Mouse (Mus musculus) liver, embryonic 12.5 days (tissue): ENCODE measurements around the gene Btbd9. TPM values are rescaled to one million over a fixed set of nuclear protein-coding genes. Genes with fewer than 3 reads are reported as not detected.
A peak's percentile ranks its signal among the peaks of the same experiment; 100 is the strongest.

ENCODE experiments used
- ATAC-seq: fragments of 200-750 bp; cut with Nextera tagmentation; 2 replicates; pipeline ENCODE4 v1.8.0; 2017; ENCODE audit warnings: moderate number of reproducible peaks, mild to moderate bottlenecking, moderate library complexity
- H3K27ac ChIP-seq: fragments of 300-500 bp; sonication (generic); 2 replicates; pipeline ENCODE4 v1.5.1; 2016; ENCODE audit warnings: mild to moderate bottlenecking
- H3K27me3 ChIP-seq: fragments of 300-500 bp; sonication (generic); replicated peaks from 2 replicates; pipeline ENCODE4 v1.6.1; 2016; ENCODE audit warnings: mild to moderate bottlenecking, moderate library complexity
- H3K36me3 ChIP-seq: fragments of 300-500 bp; sonication (generic); 2 replicates; pipeline ENCODE4 v1.6.1; 2016; ENCODE audit warnings: mild to moderate bottlenecking, moderate library complexity
- H3K4me1 ChIP-seq: fragments of 300-500 bp; sonication (generic); 2 replicates; pipeline ENCODE4 v1.6.1; 2016
- H3K4me2 ChIP-seq: fragments of 300-500 bp; sonication (generic); 2 replicates; pipeline ENCODE4 v1.6.1; 2016; ENCODE audit warnings: mild to moderate bottlenecking, moderate library complexity
- H3K4me3 ChIP-seq: fragments of 300-500 bp; sonication (generic); 2 replicates; pipeline ENCODE4 v1.5.1; 2016; ENCODE audit warnings: mild to moderate bottlenecking, moderate library complexity
- H3K9ac ChIP-seq: fragments of 300-500 bp; sonication (generic); 2 replicates; pipeline ENCODE4 v1.6.1; 2016; ENCODE audit warnings: mild to moderate bottlenecking, moderate library complexity
- H3K9me3 ChIP-seq: fragments of 300-500 bp; sonication (generic); replicated peaks from 2 replicates; pipeline ENCODE4 v1.6.1; 2016; ENCODE audit warnings: mild to moderate bottlenecking, moderate library complexity
- WGBS: fragments of 180-500 bp; shearing (Covaris S2); methylation state at CpG from one replicate; pipeline ENCODE4 v1.1.7; 2016; ENCODE audit not compliant: insufficient replicate concordance; 5-methylcytosine and 5-hydroxymethylcytosine counted together
- polyA plus RNA-seq: library from polyadenylated mRNA; unstranded; fragments of >200 nt; fragmentation: Nextera tagmentation; extraction: Ambion mirVana; gene quantifications from 2 replicates; pipeline ENCODE4 v1.2.1, GENCODE M21; 2016

Gene Btbd9
- polyA plus RNA-seq, 1 experiment from 2014 or later = 21.6 TPM

DNA sequence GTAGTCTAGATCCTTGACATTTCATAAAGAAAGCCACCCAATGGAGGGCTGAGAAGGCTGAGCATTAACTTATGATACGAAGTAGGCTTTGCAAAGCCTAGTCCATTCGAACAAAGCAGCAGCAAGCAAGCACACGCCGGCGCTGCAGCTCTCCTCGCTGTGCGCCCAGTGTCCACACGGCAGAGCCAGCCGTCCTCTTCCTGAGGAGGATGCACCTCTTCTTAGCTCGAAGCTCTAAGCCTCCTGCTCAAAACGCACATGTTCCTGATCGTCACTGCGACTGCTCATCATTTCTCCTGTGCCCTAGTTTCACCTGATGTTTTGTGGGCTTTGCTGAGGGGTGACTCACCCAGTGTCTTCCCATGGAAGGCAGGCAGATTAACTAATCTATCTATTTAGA is 268.0 kb downstream of the Btbd9 start:
- Histone ChIP-seq H3K27ac (no peak overlapping the region), H3K4me2 (no peak overlapping the region), H3K27me3 (no peaks in the 10 kb centered on the region), H3K9ac (no peak overlapping the region), H3K9me3 (no peaks in the 10 kb centered on the region), H3K4me1 (no peaks in the 10 kb centered on the region), H3K36me3 (no peaks in the 10 kb centered on the region), H3K4me3 (no peak overlapping the region)
- no peak for ATAC-seq
- 78% methylated on average over 13 of the region's 13 CpGs for WGBS

DNA sequence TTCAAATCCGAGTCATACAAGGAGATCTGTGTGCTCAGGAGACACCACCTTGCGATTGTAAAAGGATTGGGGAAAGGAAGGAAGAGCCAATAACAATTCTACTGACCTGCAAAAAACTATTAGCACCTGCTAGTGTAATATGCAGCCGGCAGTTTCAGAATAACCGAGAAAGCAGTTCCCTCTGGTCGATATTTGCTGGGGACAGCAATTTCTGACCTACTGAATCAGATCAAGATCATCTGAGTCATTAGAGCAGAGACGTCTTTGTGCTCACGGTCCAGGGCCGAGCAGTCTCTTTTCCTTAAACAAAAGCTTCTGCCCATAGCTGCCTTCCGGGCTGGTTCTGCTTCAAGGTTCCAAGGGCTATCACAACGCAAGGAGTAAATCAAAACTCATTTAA is 269.1 kb downstream of the Btbd9 start:
- Histone ChIP-seq H3K9ac (no peak overlapping the region), H3K9me3 (no peaks in the 10 kb centered on the region), H3K27ac (no peak overlapping the region), H3K4me1 (no peaks in the 10 kb centered on the region), H3K4me2 (no peak overlapping the region), H3K36me3 (no peaks in the 10 kb centered on the region), H3K27me3 (no peaks in the 10 kb centered on the region), H3K4me3 (no peak overlapping the region)
- ATAC-seq = no peak
- 67% methylated on average over 10 of the region's 10 CpGs for WGBS

DNA sequence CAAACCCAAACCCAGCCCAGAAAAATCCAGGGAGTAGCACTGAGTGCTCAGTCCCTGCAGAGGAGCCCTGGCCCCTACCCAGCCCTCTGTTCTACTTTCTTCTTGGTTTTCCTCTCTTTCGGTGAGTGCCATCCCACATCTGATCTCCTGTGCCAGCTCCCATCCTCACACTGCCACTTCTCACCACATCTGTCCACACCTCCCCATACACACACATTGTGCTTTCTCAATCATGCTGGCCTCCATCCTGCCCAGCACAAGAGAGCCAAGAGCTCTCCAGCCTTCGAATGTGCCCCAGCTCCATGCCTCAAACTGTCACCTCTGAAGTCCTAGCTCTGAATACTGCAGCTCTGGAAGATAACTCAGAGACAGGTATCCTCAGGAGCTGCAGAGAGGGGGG is 271.5 kb downstream of the Btbd9 start:
- H3K36me3 ChIP-seq = no peaks in the 10 kb centered on the region
- no peak overlapping the region for H3K27ac ChIP-seq
- no peaks in the 10 kb centered on the region for H3K9me3 ChIP-seq
- H3K27me3 ChIP-seq = no peaks in the 10 kb centered on the region
- no peak overlapping the region for H3K4me2 ChIP-seq
- no peak for ATAC-seq
- no peak overlapping the region for H3K9ac ChIP-seq
- H3K4me1 ChIP-seq = no peaks in the 10 kb centered on the region
- H3K4me3 ChIP-seq = no peak overlapping the region
- 57% methylated on average over 2 of the region's 2 CpGs for WGBS

DNA sequence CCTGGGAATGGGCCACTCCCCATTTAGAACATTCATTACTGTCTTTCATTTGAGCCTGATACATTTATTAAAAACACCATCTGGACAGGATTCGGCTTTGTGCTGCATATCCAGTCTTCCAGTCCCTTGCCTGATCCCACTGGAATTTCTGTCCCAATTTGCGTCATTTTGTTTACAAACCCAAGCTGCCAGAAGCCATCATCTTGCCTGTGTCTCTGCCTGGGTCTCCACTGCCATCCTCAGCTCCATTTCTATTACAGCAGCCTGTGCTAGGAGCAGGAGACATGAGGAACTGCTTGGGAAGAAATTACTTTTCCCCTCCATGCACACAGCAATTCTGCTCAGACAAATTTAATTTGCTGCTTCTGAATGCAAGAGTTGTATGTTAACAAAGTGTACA is 274.9 kb downstream of the Btbd9 start:
- Histone ChIP-seq H3K9ac (no peak overlapping the region), H3K4me2 (no peak overlapping the region), H3K36me3 (0 out of 2 replicates have a peak, but pooled peaks cover 11% of the 10 kb centered on the region), H3K9me3 (no peaks in the 10 kb centered on the region), H3K4me1 (no peaks in the 10 kb centered on the region), H3K27me3 (no peaks in the 10 kb centered on the region), H3K27ac (no peak overlapping the region), H3K4me3 (no peak overlapping the region)
- no peak for ATAC-seq
- 77% methylated on average over 2 of the region's 2 CpGs for WGBS

DNA sequence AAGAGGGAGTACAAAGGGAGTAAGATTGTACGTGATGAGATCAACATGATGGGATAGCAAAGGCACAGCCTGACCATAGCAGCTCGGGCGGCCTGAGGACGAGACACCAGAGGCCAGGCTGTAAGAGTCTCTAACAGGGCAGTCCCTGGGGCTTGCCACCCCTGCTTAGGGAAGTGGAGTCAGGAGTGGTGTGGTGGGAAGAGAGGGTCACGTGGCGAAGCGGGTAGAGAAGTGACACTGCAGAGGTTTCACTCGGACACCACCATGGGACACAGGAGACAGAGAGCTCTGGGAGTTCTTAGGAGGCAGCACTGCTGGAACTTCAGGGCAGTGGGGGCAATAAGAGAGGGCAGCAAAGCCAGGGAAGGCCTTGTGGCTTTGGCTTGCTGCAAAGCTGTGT is 278.9 kb downstream of the Btbd9 start:
- no peaks in the 10 kb centered on the region for H3K27me3 ChIP-seq
- no peak for ATAC-seq
- no peak overlapping the region for H3K9ac ChIP-seq
- no peaks in the 10 kb centered on the region for H3K9me3 ChIP-seq
- no peak overlapping the region for H3K4me2 ChIP-seq
- WGBS = 87% methylated on average over 8 of the region's 8 CpGs
- no peak overlapping the region for H3K27ac ChIP-seq
- no peak overlapping the region for H3K4me3 ChIP-seq
- H3K36me3 ChIP-seq = 0 out of 2 replicates have a peak, but pooled peaks cover 11% of the 10 kb centered on the region
- no peaks in the 10 kb centered on the region for H3K4me1 ChIP-seq

DNA sequence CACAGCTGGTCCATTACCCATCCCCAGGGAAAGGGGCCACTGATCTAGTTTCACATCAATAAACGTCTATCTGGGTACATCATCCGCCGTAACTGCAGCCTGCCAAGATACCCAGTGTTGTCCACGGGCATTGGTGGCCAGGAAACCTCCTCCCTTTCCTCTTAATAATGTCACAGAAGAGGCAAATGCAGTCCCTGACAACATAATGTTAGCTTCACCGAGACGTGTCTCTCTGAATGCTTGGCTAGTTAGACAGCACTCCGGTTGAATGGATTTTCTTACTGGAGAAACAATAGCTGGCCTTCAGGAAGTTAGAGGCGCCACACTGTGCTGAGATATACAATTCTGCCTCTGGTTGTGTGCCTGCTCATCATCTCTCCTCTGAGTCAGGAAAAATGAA is 280.2 kb downstream of the Btbd9 start:
- Histone ChIP-seq H3K27me3 (no peaks in the 10 kb centered on the region), H3K36me3 (0 out of 2 replicates have a peak, but pooled peaks cover 11% of the 10 kb centered on the region), H3K9ac (no peak overlapping the region), H3K4me3 (no peak overlapping the region), H3K27ac (no peak overlapping the region), H3K4me2 (no peak overlapping the region), H3K4me1 (no peaks in the 10 kb centered on the region), H3K9me3 (no peaks in the 10 kb centered on the region)
- no peak for ATAC-seq
- WGBS = 72% methylated on average over 8 of the region's 8 CpGs

DNA sequence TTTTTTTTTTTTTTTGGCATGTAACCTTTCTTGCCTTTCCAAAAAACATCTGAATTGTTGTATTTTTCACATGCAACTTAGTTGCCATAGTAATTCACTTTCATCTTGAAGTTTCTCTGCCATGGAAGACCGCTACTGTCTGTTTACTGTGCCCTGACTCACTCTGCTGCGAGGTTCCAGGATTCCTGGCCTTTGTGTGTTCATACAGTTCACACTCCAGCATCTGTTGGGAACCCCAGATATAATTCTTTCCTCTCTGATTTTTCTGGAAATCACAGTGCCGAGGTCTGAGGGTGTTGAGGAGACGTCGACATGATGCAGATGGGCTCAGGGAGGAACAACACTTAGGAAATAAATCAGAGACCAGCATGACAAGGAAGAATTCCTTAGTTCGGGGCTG is 283.6 kb downstream of the Btbd9 start:
- Histone ChIP-seq H3K4me3 (no peak overlapping the region), H3K4me2 (no peak overlapping the region), H3K36me3 (0 out of 2 replicates have a peak, but pooled peaks cover 6% of the 10 kb centered on the region), H3K9me3 (no peaks in the 10 kb centered on the region), H3K9ac (no peak overlapping the region), H3K27me3 (no peaks in the 10 kb centered on the region), H3K27ac (no peak overlapping the region), H3K4me1 (no peaks in the 10 kb centered on the region)
- 69% methylated on average over 6 of the region's 6 CpGs for WGBS
- no peak for ATAC-seq

DNA sequence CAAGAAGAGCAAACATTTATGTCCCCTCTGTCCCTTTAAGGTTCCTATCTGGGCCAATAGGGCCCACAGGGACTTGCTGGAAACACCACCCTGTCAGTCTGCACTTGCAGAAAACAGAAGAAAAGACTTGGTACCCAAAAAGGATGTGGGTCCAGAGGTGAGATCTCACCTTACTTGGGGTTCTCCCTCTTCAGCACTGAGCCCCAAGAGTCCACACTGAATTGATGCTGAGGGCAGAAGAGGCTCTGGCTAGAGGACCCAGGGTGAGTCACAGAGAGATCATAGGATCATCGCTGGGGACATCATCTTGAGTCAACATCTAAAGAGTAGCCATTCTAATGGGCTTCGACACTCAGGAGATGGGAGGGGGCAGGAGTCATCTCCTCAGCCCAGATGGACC is 290.6 kb downstream of the Btbd9 start:
- H3K27ac ChIP-seq = no peak overlapping the region
- peaks cover 6% of the 10 kb centered on the region for H3K4me1 ChIP-seq
- no peaks in the 10 kb centered on the region for H3K9me3 ChIP-seq
- no peak for ATAC-seq
- H3K9ac ChIP-seq = no peak overlapping the region
- H3K4me2 ChIP-seq = no peak overlapping the region
- H3K4me3 ChIP-seq = no peak overlapping the region
- H3K27me3 ChIP-seq = no peaks in the 10 kb centered on the region
- no peaks in the 10 kb centered on the region for H3K36me3 ChIP-seq
- WGBS = 74% methylated on average over 2 of the region's 2 CpGs

DNA sequence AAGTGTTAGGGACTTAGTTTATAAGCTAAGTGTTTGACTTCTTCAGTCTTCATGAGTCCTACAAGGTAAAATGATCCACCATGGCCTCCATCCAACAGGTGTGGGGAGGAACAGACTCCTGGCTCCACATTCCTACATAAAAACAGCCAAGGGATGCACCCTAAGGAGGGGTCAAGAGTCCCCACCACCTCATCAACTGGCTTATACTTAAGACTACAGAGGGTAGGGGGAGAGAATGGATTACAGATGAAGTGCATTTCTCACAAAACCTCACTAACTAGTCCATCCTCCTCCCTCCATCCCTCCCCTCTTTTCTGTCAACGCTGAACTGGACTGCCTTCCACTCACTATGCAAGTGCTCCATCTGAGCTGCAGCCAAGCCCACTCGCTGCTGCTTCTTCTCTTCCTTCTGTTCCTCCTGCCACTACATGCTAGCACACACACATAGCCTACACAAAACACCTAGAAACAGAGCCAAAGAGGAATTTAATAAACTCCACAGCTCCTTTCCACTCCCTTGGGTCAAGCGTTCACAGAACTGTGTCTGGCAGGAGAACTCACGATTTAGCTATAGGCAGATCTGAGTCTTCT is 292.7 kb downstream of the Btbd9 start:
- no peak overlapping the region for H3K4me3 ChIP-seq
- H3K36me3 ChIP-seq = no peaks in the 10 kb centered on the region
- H3K27ac ChIP-seq = no peak overlapping the region
- H3K9me3 ChIP-seq = no peaks in the 10 kb centered on the region
- H3K9ac ChIP-seq = no peak overlapping the region
- ATAC-seq = no peak
- no peaks in the 10 kb centered on the region for H3K27me3 ChIP-seq
- WGBS = 85% methylated on average over 4 of the region's 4 CpGs
- H3K4me1 ChIP-seq = peaks cover 14% of the 10 kb centered on the region
- H3K4me2 ChIP-seq = no peak overlapping the region

DNA sequence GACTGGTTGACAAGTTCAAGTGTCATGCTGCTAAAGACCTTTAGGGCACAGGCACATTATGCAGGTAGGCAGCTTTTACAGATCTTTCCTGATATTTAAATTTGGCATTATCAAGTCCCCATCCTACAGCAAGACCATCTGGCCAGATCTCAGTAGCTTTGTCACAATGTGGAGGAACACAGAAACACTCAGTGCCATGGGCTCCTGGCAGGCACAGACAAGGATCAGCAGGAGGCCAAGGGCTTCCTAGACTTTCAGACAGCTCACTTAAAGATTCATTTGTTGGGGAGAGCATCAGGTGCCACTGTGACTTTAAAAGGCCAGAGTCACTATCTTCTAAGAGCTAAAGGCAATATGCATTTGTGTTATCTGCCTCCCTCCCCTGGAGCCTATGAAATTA is 293.3 kb downstream of the Btbd9 start:
- no peaks in the 10 kb centered on the region for H3K27me3 ChIP-seq
- no peak overlapping the region for H3K9ac ChIP-seq
- no peak overlapping the region for H3K27ac ChIP-seq
- no peak for ATAC-seq
- no peaks in the 10 kb centered on the region for H3K36me3 ChIP-seq
- peaks cover 14% of the 10 kb centered on the region for H3K4me1 ChIP-seq
- no peaks in the 10 kb centered on the region for H3K9me3 ChIP-seq
- H3K4me2 ChIP-seq = no peak overlapping the region
- H3K4me3 ChIP-seq = no peak overlapping the region

DNA sequence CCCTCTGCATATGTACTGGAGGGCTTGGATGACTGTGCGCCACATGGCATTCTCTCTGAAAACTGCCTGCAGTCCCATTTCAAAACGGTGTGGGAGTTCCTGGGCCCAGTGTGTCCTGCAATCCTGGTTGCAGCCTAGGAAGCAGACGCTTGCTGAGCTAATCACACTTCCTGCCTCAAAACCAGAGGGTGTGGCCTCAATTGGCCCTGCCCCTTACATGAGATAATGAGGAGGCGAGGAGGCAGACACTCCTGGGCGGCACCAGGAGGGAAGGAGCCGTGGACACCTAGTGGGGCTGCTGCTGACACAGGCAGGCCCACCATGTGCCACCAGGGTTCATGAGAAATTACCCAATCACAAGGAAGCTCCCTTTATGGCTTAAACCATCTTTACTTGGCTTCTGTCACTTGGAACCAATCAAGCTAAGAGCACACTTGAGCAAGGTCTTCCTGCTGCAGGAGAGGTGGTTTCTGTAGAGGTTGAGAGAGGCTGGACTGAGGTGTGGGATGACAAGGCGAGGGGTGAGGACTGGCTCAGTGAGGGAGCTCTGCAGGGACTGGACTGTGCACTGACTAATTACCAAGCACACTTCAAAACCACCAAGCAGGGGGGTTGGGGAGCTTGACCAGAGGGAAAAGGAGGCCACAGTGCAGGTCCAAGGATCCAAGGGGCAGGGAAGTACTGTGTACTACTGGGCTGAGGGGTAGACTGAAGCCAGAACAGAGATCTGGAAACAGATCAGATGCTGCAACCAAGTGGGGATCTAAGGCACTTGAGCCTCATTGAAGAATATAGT is 295.8 kb downstream of the Btbd9 start:
- peak overlapping the region; percentile 37; the same call in 1 of the 2 replicates for H3K4me2 ChIP-seq
- no peak overlapping the region for H3K27ac ChIP-seq

DNA sequence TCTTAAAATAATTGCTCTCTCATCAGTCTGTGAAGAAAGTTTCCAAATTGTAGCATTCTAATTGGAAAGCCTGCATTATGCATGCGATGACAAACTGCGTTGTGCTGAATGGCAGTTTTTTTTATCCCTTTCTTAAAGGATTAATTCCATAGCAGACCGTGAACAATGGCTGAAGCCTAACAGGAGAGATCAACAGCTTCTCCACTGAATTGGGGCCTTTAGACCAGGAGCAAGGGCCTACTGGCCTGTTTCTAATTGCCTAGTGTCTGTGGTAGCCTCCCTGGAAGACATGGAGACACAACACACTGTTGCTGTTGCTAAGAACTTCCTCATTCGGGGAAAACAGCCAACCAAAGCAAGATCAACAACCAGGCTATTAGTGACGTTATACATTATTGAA is 296.6 kb downstream of the Btbd9 start:
- H3K27ac ChIP-seq = no peak overlapping the region
- no peaks in the 10 kb centered on the region for H3K36me3 ChIP-seq
- H3K4me1 ChIP-seq = peaks cover 14% of the 10 kb centered on the region
- 62% methylated on average over 5 of the region's 5 CpGs for WGBS
- no peak overlapping the region for H3K9ac ChIP-seq
- H3K4me3 ChIP-seq = no peak overlapping the region
- no peak overlapping the region for H3K4me2 ChIP-seq
- H3K27me3 ChIP-seq = no peaks in the 10 kb centered on the region
- no peaks in the 10 kb centered on the region for H3K9me3 ChIP-seq
- no peak for ATAC-seq

More for the DNA sequence above, 295.8 kb downstream of the Btbd9 start:
- Histone ChIP-seq H3K9ac (no peak overlapping the region), H3K4me1 (peaks cover 14% of the 10 kb centered on the region), H3K4me3 (no peak overlapping the region), H3K36me3 (no peaks in the 10 kb centered on the region), H3K9me3 (no peaks in the 10 kb centered on the region), H3K27me3 (no peaks in the 10 kb centered on the region)
- WGBS = 23% methylated on average over 7 of the region's 7 CpGs
- peak; percentile 76 for ATAC-seq
